Mouse (Mus musculus): ENCODE data around the gene Syna.

Gene Syna

DNA sequence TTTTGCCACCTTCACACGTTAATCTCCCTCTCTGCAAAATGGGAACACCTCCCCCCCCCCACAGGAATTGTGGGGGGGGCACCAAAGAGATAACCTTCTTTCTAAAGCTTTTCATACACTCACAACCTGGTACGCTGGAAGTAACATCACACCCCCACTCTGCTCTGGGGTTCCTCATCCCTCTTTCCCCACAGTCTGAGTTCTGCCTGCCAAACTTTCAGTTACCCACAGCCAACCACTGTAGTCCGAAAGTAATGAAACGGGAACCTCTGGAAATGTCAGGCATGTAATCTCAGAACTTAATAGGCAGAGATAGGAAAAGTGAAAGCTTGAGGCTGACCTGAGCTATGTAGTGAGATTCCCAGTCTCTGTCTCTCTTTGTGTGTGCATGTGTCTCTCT is 7.5 kb upstream of the Syna start:
- no peak for DNase-seq (ENCODE audit: low read depth)

DNA sequence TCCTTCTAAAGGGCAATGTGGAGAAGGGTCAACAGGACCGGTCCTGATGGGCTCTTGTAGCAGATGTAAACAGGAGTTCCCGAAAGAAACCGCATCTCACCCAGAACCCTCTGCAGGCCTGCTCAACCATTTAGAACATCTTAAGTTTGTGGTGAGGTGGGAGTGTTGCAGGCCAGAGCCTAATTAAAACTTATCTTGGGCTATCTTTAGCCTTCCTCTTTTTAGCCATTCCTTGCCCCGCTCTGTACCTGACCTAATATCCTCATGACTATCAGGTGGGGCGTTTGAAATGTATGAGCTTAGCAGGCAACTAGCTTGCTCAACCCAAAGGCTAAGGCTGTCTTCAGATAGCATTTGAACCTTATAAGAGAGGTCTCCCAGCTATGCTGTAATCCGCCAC is 5.7 kb upstream of the Syna start:
- DNase-seq (ENCODE audit: low read depth), result no peak

DNA sequence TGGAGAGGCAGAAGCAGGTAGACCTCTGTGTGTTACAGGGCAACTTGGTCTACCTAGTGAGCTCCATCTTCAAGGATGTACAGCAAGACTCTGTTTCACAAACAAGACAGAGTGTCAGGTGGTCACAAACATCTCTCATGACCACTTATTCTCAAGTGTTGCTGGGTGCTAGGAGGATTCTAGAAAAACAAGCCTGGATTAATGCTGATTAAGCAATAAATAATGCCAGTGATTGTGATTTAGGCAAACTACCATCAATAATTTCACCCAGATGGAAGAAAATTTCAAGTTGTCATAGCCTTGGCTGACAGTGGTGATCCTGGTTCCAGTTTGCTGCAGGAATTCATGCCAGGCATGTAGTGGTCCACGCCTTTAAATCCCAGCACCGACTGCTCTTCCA is 4.3 kb upstream of the Syna start:
- DNase-seq (ENCODE audit: low read depth), result no peak

DNA sequence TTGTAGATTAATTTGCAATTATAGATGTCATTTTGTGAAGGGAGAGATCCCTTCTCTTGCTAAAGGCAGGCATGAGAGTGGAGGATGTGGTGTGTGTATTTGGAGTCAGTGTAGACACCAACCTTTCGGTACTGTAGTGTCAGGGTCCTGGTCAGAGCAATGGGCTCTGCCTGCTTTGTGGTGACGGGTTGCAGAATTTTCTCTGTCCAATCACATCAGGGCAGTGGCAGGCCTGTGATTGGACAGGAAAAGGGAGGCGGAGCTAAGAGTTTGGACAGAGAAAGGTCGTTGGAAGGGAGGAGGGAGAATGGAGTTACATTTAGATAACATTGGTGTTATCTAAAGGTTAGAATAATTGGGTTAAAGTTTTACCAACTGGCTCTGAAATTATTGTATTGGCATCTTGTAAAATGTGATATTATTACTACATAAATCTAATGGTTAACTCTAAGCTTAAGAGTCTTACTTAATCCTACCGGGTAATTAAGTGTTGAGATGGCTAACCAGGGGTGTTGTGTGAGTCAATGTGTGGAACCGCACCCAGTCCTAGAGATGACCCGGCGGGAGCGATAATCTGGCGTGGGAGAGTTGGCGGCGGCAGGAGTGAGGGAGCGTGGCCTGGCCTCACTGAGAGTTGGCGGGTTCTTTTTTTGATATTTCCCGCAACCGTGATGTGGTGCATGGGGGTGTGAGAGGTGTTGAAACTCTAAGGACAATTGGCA is 640 bp upstream of the Syna start:
- DNase-seq (ENCODE audit: low read depth), result no peak

DNA sequence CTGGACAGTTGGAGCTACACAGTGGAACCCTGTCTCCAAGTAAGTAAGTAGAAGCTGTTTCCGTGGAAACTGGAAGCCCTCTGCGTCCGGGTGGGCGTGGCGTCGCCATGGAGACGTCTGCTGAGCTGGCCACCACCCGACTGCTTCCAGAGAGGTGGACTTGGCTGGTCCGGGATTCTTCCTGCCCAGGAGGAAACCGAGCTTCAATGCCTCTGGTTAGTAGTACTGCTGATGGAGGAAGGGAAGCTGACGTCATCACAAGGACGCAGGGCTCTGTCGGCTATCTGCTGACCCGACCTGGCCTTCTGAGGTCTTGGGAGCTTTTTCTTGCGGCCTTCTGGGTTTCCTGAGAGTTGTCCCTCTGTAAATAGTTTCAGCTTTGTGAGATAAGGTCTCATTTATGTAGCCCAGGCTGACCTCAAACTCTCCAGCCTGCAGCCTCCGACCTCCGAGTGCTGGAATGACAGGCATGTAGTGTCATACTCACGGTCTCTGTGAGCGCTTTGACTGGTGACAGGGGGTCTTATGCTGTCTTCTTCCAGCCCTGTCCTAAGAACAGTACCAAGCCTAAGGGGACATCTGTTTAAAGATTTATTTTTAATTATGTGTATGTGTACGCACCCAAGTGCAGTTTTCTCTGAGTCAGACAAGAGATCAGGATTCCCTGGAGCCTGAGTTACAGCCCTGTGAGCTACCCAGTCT is 4.4 kb downstream of the Syna start:
- no peak for DNase-seq (ENCODE audit: low read depth)

DNA sequence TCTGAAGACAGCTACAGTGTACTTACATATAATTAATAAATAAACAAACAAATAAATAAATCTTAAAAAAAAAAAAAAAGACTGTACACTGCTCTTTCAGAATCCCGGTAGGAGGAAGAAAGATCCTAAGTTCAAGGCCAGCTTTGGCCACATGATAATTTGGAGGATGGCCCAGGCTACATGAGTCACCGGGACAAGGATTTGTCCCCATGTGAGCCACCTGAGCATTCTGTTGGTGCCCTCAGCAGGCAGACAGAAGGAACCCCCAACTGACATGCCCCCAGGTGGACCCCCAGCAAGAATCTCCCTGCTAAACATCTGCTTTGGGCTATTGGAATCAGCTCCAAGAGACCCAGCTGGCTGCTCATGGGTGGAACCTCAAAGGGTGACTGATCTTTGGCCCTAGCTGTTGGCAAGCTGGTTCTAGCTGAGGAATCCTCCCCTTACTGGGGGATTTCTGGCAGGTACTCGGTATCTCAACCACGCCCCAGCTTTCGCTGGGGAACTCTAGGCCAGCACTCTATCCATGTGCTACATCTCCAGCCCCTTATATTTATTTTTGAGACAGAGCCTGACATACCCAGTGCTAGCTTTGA is 5.9 kb downstream of the Syna start:
- DNase-seq (ENCODE audit: low read depth), result no peak

DNA sequence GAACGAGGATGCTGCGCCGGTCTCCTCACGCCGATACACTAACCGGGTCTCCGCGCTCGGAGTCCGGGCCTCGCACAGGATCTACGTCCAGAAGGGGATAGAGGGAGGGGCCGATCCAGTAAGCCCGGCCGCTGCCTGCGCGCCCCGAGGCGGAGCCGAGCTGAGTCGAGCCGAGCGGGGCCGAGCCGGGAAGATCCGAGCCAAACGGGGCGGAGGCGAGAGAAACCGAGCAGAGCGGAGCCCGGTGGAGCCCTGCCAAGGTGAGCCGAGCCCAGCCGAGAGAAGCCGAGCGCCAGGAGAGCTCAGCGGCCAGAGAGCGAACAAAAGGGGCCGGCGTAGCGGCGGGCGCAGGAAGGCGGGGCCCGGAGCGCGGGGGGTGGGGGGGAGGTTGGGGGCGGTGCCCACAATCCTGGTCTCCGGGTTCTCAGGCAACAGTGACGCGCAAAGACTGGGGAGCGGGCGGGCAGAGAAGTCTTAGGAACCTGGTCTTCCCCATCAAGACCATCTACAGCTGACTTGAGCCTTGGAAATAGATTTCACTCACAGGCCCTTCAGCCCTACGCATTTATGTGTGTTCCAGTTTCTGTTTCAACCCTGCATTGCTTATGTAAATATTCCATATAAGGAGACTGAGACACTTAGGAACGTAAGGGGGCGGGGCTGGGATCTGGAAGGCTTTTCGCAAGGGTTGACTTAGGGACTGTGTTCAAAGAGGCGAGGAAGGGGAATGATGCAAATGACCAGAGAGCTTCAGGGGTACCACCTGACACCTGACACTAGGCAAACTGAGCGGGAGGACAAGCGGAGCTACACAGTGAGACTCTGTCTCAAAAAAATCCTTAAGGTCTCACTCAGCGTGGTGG is 7.6 kb downstream of the Syna start, which contains the start of gene Clip2:
Gene Clip2 (minus strand): TSS at position 325 of the 863 bp plus-strand sequence.
- DNase-seq (ENCODE audit: low read depth), result peak; percentile 93

DNA sequence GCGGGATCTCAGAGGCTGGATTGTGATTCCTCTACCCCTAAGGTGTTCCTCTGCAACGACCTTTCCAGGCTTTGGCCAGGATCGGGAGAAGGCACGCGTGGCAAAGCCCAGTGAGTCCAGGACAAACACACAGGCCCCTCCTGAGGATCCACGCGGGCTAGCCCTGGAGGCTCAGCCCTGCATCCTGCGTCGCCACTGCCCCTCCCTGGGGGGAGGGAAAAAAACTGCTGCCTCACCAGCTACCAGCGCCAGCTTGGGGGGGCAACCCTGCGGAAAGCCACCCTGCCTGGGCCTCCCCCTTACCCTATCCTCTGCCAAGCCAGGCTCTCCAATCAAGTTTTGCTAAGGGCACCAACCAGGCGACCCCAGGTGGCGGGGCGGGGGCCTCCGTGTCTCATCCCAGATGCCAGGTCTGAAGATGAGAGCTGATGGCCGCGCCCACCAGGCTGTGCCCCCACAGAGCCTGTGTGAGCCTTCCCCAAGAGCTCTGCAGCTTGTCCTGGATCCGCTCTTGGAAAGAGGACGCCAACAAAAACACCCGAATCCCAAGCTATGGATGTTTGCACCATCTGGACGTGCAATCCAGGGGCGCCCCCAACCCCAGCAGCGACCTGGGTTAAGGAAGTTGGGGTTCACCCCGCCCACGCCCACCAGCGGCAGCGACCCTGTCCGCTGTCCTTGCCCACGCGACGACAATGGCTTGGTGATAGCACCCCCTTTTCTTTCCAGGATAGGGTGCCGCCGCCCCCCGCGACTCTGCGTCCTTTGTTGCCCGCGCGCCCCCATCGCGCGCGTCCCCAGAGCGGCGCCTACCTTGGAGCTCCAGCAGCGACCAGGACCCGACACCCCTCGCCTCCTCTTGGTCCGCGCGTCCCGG is 8.5 kb downstream of the Syna start:
- no peak for DNase-seq (ENCODE audit: low read depth)

DNA sequence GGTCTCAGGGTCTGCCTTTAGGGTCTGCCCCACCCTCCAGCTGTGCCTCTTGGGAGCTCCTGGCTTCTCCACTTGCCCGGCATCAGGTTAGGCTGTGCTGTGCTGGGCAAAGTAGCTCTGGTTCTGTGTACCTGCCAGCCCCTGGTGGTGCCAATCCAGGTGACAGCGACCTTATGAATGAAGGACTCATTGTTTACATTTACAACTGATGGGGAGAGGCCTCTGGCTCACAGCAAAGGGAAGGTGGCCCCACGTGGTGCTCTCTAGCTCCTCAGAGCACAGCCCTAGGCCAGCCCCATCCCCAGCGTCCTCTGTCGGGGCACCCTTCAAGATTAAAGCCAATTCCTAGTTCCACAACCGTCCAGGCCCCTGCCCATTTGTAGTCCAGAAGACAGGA is 9.1 kb downstream of the Syna start:
- DNase-seq (ENCODE audit: low read depth), result no peak

DNA sequence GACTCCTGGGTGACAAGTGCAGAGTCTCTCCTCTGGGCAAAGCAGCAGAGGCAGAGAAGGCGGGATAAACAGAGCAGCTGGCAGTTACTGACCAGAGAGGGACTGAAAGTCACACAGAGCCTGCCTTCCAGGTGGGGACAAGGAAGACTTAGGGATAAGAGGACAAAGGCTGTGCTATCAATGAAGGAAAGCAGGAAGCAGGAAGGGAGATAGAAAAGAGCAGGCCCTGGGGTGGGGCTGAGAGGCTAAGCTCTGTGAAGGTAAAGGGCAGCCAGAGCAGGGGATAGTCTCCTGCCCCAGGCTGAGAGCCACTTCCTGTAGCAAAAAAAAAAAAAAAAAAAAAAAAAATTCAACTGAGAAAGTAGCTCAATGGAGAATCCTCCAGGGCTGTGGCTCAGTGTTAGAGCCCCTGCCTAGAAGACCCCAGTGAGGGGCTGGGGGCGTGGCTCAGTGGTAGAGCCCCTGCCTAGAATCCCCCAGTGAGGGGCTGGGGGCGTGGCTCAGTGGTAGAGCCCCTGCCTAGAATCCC is 10.3 kb downstream of the Syna start:
- no peak for DNase-seq (ENCODE audit: low read depth)

DNA sequence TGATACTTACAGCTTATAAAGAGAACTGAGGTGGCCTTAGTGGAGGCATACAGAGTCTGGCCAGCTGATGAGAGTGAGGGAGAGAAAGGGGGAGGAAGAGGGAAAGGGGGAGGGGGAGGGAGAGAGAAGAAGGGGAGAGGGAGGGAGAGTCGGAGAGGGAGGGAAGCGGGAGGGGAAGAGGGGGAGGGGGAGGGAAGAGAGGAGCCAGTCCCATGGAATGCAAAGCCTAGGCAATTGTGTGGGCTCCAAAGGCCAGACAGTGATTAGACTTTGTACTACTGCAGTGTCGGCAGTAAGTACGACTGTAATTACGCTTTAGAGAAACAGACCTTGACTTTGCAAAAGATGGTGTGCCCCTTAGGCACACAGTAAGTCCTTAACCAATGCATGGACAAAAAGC is 11.7 kb downstream of the Syna start:
- no peak for DNase-seq (ENCODE audit: low read depth)

DNA sequence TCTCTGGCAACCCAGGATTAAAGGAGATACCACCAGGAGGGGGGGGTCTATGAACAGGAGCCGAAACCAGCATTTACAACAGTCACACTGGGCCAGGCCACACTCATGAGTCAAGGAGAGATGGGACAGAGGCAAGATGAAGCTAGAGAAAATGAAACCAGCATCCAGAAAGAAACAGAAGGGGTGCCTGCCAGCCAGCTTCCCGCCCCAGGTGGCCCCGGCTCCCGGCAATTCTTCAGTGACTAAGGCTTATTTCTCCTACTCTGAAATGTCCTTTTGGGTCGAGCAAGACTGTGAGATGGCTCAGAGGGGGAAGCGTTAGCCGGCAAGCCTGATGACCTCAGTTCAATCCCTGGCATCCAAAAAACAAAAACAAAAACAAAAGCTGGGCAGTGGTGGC is 13.2 kb downstream of the Syna start:
- no peak for DNase-seq (ENCODE audit: low read depth)

DNA sequence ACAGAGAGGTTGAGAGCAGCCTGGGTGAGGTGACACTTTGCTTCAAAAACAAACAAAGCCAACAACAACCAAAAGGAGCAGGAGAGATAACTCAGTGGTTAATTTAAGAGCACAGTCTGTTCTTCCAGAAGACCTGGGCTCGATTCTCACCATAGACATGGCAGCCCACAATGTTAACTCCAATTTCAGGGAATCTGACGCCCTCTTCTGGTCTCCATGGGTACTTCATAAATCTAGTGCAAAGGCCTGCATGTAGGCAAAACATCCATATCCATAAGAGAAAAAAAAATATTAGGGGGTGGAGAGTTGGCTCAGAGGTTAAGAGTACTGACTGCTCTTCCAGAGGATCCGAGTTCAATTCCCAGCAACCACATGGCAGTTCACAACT is 14.7 kb downstream of the Syna start:
- no peak for DNase-seq (ENCODE audit: low read depth)

DNA sequence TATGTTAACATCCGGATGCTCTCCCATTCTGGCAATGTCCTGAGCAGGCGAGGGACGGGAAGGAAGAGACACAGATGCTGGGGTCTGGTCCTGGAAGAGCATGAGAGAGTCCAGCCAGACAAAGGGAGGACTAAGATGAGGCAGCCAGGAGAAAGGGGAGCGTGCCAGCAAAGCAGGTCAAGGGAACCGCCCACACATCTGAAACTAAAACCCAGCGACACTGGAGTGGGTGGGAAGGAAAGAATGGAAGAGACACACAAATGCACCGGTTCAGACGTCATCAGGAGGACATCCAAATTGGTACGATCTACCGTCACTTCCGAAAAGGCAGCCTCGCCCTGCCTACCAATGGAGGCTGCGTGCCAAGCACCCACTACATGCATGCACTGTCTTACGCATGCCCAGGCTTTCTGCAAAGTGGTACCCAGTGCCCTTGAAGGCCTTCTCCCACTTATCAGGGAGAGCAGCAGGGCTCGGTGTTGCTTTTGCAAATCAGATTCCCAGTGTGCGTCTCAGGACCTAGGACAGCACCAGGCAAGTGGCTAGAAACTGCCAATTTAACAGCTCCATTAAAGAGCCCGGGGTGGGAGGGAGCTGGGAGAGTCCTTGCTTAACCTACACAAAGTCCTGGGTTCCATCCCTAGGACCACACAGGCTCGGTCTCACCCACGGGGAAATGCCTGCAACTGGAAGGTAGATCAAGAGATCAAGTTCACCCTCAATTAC is 15.3 kb downstream of the Syna start:
- DNase-seq (ENCODE audit: low read depth), result no peak

DNA sequence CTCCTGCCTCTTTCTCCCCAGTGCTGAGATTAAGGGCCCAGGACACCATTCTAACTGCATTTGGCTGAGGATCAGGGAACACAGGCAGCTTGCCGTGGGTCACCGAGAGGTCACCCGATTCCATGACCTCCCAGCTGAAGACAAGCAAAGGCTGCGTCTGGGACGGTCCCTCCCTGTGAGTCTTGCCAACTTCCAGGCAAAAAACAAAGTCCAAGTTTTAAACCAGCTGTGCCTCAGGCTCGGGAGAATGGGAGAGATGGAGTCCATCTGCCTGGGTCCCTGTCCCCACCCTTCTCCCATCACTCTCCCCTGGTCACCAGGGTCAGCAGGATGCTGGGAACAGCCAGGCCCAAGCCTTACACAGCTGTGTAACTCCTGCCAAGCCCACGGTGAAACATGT is 18.3 kb downstream of the Syna start:
- DNase-seq (ENCODE audit: low read depth), result no peak

DNA sequence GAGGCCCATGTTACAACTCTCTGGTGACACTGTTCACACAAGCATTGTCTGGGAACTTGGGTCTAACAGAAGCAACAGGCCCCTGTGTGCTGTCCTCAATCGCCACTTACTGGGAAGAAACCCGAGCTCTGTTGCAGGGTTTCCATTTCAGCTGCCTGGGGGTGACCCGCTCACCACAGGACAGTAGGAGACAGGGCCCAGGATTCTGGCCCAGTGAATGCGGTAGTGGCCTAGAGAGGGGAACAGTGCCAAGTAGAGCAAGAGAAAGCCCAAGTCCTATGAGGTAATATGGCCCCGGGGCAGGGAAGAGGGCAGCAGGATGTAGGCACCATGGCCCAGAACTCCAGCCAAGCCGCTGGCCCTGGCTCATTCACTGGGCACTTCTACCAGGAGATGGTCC is 19.1 kb downstream of the Syna start:
- no peak for DNase-seq (ENCODE audit: low read depth)

DNA sequence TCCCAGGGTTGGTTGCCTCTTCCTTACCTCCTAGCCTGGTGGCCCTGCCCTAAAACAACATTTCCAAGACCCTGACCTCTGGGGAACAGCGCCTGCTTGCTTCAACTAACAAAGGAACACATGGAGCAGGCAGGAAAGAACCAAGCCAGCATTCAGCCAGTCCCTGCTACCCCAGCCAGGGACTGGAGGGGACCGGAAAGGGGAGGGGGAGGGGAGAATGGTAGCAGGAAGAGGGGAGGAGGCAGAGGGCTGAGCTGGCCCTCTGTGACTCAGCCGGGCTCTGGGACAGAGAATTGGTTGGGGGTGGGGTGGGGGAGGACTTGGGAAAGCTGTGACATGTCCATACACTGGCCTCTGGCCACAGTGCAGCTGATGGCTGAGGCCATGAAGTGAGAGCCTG is 20.1 kb downstream of the Syna start:
- peak; percentile 71 for DNase-seq (ENCODE audit: low read depth)

DNA sequence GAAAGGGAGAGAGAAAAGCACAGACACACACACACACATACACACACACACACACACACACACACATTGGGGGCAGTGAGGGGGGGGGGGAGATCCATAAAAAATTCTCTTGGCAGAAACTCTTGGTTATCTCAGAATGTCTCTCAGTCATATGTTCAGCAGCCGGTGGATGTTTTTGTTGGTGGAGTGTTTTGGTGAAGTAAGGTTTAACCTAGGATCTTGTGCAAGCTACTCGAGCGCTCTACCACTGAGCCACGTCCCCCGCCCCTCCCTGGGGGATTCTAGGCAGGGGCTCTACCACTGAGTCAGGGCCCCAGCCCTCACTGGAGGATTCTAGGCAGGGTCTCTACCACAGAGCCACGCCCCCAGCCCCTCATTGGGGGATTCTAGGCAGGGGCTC is 23.9 kb downstream of the Syna start:
- DNase-seq (ENCODE audit: low read depth), result no peak

DNA sequence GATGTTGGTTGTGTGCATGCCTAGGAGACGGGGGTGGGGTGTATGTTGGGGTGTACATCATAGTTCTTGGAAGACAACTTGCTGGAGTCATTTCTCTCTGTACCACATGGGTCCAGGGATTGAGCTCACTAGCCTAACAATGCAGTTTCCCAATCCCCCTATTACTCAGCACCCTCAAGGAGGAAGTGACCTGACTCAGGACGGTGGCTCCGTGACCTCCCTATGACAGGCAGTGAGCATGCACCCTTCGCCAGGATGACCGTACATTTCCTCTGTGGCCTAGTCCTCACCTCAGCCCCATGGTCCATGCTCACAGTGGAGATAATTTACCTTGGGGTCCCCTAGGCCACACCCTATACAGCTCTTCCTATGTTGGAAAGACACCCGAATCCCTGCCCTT is 27.6 kb downstream of the Syna start:
- no peak for DNase-seq (ENCODE audit: low read depth)

DNA sequence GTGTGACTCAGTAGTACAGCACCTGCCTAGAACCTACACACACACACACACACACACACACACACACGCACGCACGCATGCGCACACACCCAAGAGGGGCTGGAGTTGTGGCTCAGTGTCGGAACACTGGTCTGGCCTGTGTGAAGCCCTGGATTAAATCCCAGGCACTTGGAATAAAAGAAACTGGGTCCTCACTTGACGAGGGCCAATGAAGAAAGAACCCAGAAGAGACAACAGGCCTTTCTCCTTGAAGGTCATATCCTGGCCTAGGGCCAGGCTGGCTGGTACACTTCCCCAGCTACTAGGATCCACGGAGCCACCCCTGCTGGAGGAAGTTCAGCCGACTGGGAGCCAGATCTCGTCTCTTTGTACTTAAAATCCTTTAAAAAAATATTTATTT is 28.4 kb downstream of the Syna start:
- DNase-seq (ENCODE audit: low read depth), result no peak

DNA sequence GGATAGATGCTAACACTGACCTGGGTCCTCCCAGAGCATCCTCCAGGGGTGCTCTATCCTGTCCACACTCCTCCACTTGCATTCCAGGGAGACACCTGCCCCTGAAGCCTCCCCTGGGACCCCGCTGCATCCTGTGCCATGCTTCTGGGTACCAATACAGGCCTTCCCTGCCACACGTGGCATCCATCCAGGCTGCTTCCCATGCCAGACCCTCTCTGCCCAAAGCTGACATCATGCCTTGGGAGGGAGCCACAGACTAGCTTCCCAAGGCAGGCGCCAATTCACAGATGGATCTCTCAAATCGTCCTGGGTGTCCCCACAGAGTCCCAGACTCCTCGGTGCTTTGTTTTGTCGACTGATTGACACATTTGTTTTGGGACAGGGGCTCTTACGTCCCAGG is 29.1 kb downstream of the Syna start:
- DNase-seq (ENCODE audit: low read depth), result no peak
